Mouse (Mus musculus) embryonic facial prominence, embryonic 15.5 days (tissue): ENCODE data around the gene Gamt. TPM values are rescaled to one million over a fixed set of nuclear protein-coding genes. Genes with fewer than 3 reads are reported as not detected.

Experiments
- ATAC-seq: fragments of 200-750 bp; cut with Nextera tagmentation; 2 replicates; pipeline ENCODE4 v1.8.0; 2017; ENCODE audit warnings: low read depth, moderate TSS enrichment; ENCODE audit not compliant: insufficient number of reproducible peaks, low FRiP score, low TSS enrichment
- H3K27ac ChIP-seq: fragments of 300-500 bp; sonication (generic); replicated peaks from 2 replicates; pipeline ENCODE4 v1.5.1; 2015; ENCODE audit warnings: mild to moderate bottlenecking, inconsistent platforms
- H3K27me3 ChIP-seq: fragments of 300-500 bp; sonication (generic); 2 replicates; pipeline ENCODE4 v1.6.1; 2015; ENCODE audit warnings: inconsistent platforms
- H3K36me3 ChIP-seq: fragments of 300-500 bp; sonication (generic); 2 replicates; pipeline ENCODE4 v1.6.1; 2015; ENCODE audit warnings: mild to moderate bottlenecking, inconsistent platforms
- H3K4me1 ChIP-seq: fragments of 300-500 bp; sonication (generic); 2 replicates; pipeline ENCODE4 v1.6.1; 2015; ENCODE audit warnings: inconsistent platforms
- H3K4me2 ChIP-seq: fragments of 300-500 bp; sonication (generic); replicated peaks from 2 replicates; pipeline ENCODE4 v1.6.1; 2015; ENCODE audit warnings: mild to moderate bottlenecking, inconsistent platforms
- H3K4me3 ChIP-seq: fragments of 300-500 bp; sonication (generic); replicated peaks from 2 replicates; pipeline ENCODE4 v1.5.1; 2015; ENCODE audit warnings: mild to moderate bottlenecking, inconsistent platforms
- H3K9ac ChIP-seq: fragments of 300-500 bp; sonication (generic); 2 replicates; pipeline ENCODE4 v1.6.1; 2015; ENCODE audit warnings: inconsistent platforms
- H3K9me3 ChIP-seq: fragments of 300-500 bp; sonication (generic); replicated peaks from 2 replicates; pipeline ENCODE4 v1.6.1; 2016; ENCODE audit warnings: inconsistent platforms
- WGBS: fragments of 180-500 bp; shearing (Covaris S2); methylation state at CpG from one replicate; pipeline ENCODE4 v1.1.7; 2015; 5-methylcytosine and 5-hydroxymethylcytosine counted together
- polyA plus RNA-seq: library from polyadenylated mRNA; unstranded; fragments of >200 nt; fragmentation: Nextera tagmentation; extraction: Ambion mirVana; gene quantifications from 2 replicates; pipeline ENCODE4 v1.2.1, GENCODE M21; 2015

Gamt gene
- 72.3 and 88.0 TPM in 2 replicates for polyA plus RNA-seq

DNA sequence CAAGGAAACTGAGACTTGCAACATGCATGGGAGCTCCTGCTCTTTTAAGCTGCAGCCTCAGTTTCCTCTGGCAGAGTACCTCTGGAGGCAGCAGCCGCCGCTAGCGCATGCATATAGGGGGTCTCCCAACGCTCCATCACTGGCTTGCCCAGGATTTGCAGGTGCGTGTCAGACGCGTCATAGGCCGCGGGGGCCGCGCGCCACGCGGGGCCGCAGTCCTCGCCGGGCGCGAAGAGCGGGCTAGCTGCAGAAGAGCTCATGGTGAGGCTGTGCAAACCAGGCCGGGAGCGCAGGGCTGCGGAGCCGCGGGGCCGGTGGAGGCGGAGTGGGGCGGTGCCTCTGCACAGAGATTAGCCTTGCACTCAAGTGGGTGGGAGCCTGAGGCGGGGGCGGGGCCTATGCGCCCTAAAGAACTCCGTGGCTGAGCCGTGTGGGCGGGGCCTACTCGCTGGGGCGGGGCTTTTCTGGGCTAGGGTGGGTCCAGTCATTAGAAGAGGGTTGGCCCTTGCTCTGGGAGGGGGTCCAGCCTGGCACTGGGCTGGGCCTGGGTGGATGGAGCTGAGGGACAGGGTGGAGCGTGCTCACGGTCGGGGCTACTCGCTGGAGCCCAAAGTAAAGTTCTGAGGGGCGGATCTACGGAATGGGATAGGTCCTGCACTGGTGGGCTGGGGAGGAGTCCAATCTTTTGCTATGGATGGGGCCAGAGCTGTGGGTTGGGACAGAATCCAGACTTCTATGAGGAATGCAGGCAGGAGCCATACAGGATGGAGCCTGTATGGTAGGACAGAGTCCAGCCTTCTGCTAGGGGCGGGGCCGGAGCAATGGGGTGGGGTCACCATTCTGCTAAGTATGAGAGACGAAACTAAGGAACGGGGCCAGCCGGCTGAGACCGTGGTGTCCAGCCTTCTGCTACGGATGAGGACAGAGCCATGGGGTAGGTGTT lies at the start of gene Gamt, which contains the start of gene Dazap1:
Gamt (minus strand) TSS at position 371 of the 943 bp plus-strand sequence.
Dazap1 (plus strand) TSS at position 845 of the 943 bp plus-strand sequence.
- H3K4me2 ChIP-seq, result peak within 1 kb of the TSS; percentile 88
- H3K9ac ChIP-seq, result peak within 1 kb of the TSS; percentile 37
- H3K4me1 ChIP-seq, result peaks cover 42% of the 10 kb centered on the region
- under 1% methylated on average over 49 of the region's 49 CpGs for WGBS
- peak; percentile 91 for ATAC-seq
- no peaks in the 10 kb centered on the region for H3K9me3 ChIP-seq
- H3K27ac ChIP-seq, result peak within 1 kb of the TSS; percentile 97
- H3K4me3 ChIP-seq, result peak within 1 kb of the TSS; percentile 57
- H3K36me3 ChIP-seq, result peaks cover 27% of the 10 kb centered on the region
- H3K27me3 ChIP-seq, result no peaks in the 10 kb centered on the region

DNA sequence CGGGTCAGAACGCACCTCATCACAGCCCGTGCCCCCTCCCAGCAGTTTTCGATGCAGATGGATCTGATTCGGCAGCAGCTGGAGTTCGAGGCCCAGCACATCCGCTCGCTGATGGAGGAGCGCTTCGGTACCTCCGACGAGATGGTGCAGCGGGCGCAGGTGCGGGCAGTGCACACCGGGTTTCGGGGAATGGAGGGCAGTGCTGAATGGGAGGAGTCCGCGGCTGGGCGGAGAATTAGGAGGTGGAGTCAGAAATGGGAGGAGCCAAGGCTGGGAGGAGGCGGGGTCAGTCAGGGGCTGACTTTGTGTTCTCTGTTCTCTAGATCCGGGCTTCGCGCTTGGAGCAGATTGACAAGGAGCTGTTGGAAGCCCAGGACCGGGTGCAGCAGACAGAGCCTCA lies 44.0 kb upstream of the Gamt start:
- H3K27ac ChIP-seq, result no peak overlapping the region
- peaks cover 11% of the 10 kb centered on the region; the same call in 1 of the 2 replicates for H3K36me3 ChIP-seq
- WGBS, result 15% methylated on average over 25 of the region's 25 CpGs
- 0 out of 2 replicates have a peak overlapping the region, but pooled peaks have one; percentile 34 for H3K4me2 ChIP-seq
- H3K4me1 ChIP-seq, result 0 out of 2 replicates have a peak, but pooled peaks cover 7% of the 10 kb centered on the region
- no peak overlapping the region for H3K9ac ChIP-seq
- H3K4me3 ChIP-seq, result no peak overlapping the region
- ATAC-seq, result no peak
- peaks cover 47% of the 10 kb centered on the region for H3K27me3 ChIP-seq
- no peaks in the 10 kb centered on the region for H3K9me3 ChIP-seq

DNA sequence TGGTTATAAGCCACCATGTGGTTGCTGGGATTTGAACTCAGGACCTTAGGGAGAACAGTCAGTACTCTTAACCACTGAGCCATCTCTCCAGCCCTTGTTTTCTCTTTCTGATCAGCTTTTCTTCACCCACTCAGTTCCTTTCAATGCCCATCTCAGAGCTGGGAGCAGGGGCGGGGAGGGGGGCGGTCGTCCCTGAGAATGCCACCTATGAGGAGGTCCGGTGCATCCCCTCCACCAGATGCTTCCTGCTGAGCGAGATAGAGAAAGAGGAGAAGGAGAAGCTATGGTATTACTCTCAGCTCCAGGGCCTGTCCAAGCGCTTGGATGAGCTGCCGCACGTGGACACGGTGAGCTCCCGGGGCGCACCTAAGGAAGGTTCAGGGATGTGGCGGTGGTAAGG lies 43.6 kb upstream of the Gamt start:
- H3K4me2 ChIP-seq, result 0 out of 2 replicates have a peak overlapping the region, but pooled peaks have one; percentile 34
- no peak overlapping the region for H3K4me3 ChIP-seq
- H3K27me3 ChIP-seq, result peaks cover 51% of the 10 kb centered on the region
- H3K27ac ChIP-seq, result no peak overlapping the region
- peaks cover 11% of the 10 kb centered on the region; the same call in 1 of the 2 replicates for H3K36me3 ChIP-seq
- no peak overlapping the region for H3K9ac ChIP-seq
- no peak for ATAC-seq
- H3K4me1 ChIP-seq, result 0 out of 2 replicates have a peak, but pooled peaks cover 7% of the 10 kb centered on the region
- 25% methylated on average over 12 of the region's 12 CpGs for WGBS
- no peaks in the 10 kb centered on the region for H3K9me3 ChIP-seq

DNA sequence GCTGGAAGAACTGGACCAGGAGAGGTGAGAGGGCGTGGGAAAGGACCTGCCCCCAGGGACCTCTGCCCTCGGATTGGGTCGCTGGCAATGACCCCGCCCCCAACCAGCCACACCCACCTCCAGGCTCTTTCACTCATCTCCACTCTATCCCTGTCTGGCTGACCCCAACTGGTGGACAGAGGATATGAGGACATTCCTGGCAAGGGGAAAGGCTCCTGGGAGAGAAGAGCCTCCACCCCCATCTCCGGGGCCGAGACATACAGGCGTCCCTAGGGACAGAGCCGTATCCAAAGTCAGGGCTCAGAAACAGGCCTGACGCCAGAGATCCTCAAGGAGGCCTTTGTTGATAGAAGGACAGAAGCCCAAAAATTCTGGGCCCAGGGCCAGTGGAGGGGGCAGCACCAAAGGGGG lies 41.7 kb upstream of the Gamt start:
- Histone ChIP-seq H3K27me3 (peaks cover 69% of the 10 kb centered on the region), H3K4me3 (no peak overlapping the region), H3K36me3 (0 out of 2 replicates have a peak, but pooled peaks cover 7% of the 10 kb centered on the region), H3K9ac (no peak overlapping the region), H3K4me2 (no peak overlapping the region), H3K9me3 (no peaks in the 10 kb centered on the region), H3K4me1 (0 out of 2 replicates have a peak, but pooled peaks cover 11% of the 10 kb centered on the region), H3K27ac (no peak overlapping the region)
- WGBS, result 14% methylated on average over 9 of the region's 9 CpGs
- ATAC-seq, result no peak

DNA sequence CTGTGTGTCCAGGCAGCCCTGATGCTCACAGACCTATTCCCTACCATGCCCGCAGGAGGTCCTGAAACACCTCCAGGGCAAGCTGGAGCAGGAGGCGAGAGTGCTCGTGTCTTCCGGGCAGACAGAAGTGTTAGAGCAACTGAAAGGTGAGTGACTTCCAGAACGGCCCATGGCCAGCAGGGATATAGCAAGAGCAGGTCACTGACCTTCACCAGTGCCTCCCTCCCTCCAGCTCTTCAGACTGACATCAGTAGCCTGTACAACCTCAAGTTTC lies 41.2 kb upstream of the Gamt start:
- 0 out of 2 replicates have a peak, but pooled peaks cover 11% of the 10 kb centered on the region for H3K4me1 ChIP-seq
- H3K27me3 ChIP-seq, result peaks cover 74% of the 10 kb centered on the region
- no peak for ATAC-seq
- 42% methylated on average over 5 of the region's 5 CpGs for WGBS
- no peak overlapping the region for H3K9ac ChIP-seq
- H3K27ac ChIP-seq, result no peak overlapping the region
- no peak overlapping the region for H3K4me2 ChIP-seq
- no peaks in the 10 kb centered on the region for H3K9me3 ChIP-seq
- 0 out of 2 replicates have a peak, but pooled peaks cover 7% of the 10 kb centered on the region for H3K36me3 ChIP-seq
- H3K4me3 ChIP-seq, result no peak overlapping the region

DNA sequence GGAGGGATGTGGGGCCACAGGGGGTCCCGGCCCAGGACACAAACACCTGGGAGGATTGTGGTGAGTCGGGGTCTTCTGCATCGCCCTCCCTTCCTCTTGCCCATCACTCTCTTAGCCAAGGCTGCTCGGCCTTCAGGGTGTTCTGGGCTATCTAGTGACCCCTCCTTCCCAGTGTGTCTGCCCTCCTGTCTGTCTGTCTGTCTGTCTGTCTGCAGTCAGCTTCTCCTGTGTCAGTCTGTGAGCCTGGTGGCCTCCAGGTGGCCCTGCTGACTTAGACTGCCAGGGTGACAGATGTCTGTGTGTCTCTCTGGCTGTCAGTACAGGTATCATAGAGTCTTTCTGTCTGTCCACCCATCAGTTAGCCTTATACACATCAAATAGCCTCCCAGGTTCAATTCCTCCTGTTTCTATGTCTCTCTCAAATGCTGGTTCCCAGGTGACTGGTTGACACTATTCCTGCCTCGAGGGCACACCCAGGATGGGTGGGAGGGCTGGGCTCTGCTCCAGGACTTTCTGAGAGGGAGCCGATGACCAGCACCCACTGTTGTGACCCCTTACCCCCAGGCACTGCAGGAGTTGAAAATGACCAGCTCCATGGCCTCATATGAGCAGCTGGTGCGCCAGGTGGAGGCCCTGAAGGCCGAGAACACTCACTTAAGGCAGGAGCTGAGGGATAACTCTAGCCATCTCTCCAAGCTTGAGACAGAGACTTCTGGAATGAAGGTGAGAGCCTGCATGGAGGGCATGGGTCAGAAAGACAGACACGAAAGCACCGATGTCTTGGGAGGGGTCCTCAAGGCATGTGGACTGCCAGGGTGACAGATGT lies 40.7 kb upstream of the Gamt start:
- no peak overlapping the region for H3K27ac ChIP-seq
- H3K9me3 ChIP-seq, result no peaks in the 10 kb centered on the region
- peaks cover 14% of the 10 kb centered on the region for H3K4me1 ChIP-seq
- H3K36me3 ChIP-seq, result 0 out of 2 replicates have a peak, but pooled peaks cover 5% of the 10 kb centered on the region
- no peak overlapping the region for H3K4me3 ChIP-seq
- peak overlapping the region; percentile 6; the same call in 1 of the 2 replicates for H3K4me2 ChIP-seq
- H3K9ac ChIP-seq, result no peak overlapping the region
- 69% methylated on average over 9 of the region's 10 CpGs for WGBS
- ATAC-seq, result no peak
- H3K27me3 ChIP-seq, result peaks cover 79% of the 10 kb centered on the region

DNA sequence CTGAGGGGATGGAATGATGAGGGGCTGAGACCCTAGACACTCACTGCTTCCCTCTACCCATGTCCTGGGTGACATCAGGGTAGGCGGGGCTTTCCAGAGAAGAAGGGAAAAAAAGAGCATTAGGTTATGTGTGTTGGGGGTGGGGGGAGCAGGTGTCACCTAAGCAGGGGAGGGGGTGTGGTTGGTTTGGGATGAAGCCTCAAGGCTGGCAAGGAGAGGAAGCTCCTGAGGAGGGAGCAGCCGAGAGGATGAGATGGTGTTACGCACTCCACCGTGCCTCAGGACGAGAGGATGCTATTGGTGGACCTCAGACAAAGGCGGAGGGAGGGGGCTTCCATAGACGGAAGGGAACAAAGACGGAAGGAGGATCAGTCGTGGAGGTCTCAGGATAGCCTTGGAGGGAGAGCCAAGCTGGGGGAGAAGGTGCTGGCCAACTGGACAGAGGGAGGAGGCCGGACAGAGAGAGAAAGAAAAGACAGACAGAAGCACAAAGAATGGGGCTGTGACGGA lies 39.9 kb upstream of the Gamt start:
- Histone ChIP-seq H3K9me3 (no peaks in the 10 kb centered on the region), H3K4me3 (no peak overlapping the region), H3K36me3 (no peaks in the 10 kb centered on the region), H3K27ac (no peak overlapping the region), H3K4me1 (peaks cover 21% of the 10 kb centered on the region), H3K27me3 (peaks cover 72% of the 10 kb centered on the region), H3K4me2 (peak overlapping the region; percentile 6; the same call in 1 of the 2 replicates), H3K9ac (no peak overlapping the region)
- 25% methylated on average over 11 of the region's 11 CpGs for WGBS
- ATAC-seq, result no peak

DNA sequence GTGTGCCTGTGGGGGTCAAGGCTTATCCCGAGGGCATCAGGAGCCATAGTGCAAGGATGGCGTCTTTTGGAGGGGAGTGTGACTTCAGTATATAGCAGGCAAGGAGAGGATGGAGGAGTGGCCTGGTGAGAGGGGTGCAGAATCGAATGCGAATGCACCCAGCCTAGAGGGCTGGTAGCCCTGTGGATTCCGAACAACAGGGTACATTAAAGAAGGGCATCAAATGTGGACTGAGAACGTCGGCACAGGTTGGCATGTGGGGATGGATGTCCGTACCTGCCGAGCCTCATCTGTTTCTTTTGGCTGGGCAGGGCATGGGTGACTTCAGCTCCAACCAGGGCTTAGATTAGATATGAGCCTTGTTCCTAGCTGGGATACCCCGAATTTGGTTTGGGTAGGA lies 39.0 kb upstream of the Gamt start:
- peaks cover 63% of the 10 kb centered on the region for H3K27me3 ChIP-seq
- H3K27ac ChIP-seq, result no peak overlapping the region
- peaks cover 2% of the 10 kb centered on the region for H3K36me3 ChIP-seq
- H3K9me3 ChIP-seq, result no peaks in the 10 kb centered on the region
- H3K4me3 ChIP-seq, result peak overlapping the region; percentile 21; the same call in 1 of the 2 replicates
- no peak overlapping the region for H3K4me2 ChIP-seq
- ATAC-seq, result no peak
- WGBS, result 42% methylated on average over 10 of the region's 10 CpGs
- H3K4me1 ChIP-seq, result peaks cover 30% of the 10 kb centered on the region
- H3K9ac ChIP-seq, result no peak overlapping the region

DNA sequence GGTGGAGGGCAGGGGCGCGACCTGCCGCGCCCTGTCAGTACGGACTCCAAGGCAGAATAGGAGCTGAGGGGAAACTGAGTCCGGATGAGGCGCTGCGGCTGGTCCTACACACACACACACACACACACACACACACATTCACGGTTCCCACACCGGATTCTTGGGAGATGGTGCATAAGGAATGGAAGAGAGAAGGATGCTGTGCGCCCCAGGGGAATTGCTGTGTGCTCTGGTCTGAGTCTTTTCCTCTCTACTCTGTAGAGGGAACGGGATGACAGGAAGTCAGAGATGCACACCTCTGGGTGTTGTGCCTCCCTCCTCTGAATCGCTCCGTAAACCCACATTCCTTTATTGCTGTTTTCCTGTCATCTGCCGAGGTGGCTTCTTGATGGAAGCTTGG lies 38.5 kb upstream of the Gamt start:
- H3K4me2 ChIP-seq, result 0 out of 2 replicates have a peak overlapping the region, but pooled peaks have one; percentile 6
- peaks cover 36% of the 10 kb centered on the region for H3K4me1 ChIP-seq
- H3K4me3 ChIP-seq, result peak overlapping the region; percentile 21; the same call in 1 of the 2 replicates
- 7% methylated on average over 15 of the region's 15 CpGs for WGBS
- no peaks in the 10 kb centered on the region for H3K9me3 ChIP-seq
- no peak for ATAC-seq
- H3K27ac ChIP-seq, result no peak overlapping the region
- H3K27me3 ChIP-seq, result peaks cover 58% of the 10 kb centered on the region
- no peak overlapping the region for H3K9ac ChIP-seq
- peaks cover 8% of the 10 kb centered on the region for H3K36me3 ChIP-seq

DNA sequence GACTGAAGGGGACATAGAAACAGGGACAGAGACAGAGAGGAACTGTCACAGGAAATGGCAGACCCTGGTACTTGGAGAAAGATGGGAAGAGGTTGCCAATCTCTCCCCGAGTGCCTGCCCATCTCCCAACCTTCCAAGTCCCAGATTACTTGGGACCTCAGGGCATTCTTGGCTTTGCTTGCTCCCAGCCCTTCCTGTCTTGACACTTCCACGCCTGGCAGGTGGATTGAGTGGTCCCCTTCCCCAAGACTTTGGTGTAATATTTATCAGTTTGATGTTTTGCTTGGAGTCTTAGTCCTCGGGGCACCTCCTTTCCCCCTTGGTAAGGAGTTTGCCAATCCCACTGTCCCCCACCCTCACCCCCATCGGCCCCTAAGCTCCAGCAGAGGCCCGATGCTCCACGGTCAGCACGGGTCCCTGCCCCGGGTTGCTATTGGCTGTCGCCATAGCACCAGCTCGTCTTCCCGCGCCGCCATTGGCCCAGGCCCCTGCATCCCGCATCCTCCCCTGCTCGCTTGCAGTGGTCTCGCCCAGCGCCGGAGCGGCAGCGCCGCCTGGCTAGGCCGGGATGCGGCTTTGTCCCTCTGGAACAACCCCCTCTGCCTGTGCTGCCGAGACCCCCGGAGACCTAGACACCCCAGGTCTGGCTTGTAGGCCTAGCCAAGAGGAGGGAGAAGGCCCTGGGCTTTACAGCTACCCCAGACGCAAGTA lies 37.9 kb upstream of the Gamt start:
- no peak overlapping the region for H3K27ac ChIP-seq
- H3K4me2 ChIP-seq, result 0 out of 2 replicates have a peak overlapping the region, but pooled peaks have one; percentile 6
- H3K4me3 ChIP-seq, result peak overlapping the region; percentile 21; the same call in 1 of the 2 replicates
- no peak for ATAC-seq
- peaks cover 13% of the 10 kb centered on the region for H3K36me3 ChIP-seq
- peaks cover 58% of the 10 kb centered on the region for H3K27me3 ChIP-seq
- peaks cover 41% of the 10 kb centered on the region for H3K4me1 ChIP-seq
- WGBS, result 3% methylated on average over 26 of the region's 26 CpGs
- H3K9ac ChIP-seq, result no peak overlapping the region
- no peaks in the 10 kb centered on the region for H3K9me3 ChIP-seq
